8 mouse cellular contexts compared by ENCODE assay signal in genomic region chr13:28988751-28989703, GRCm38 (mm10). TPM values are rescaled to one million over a fixed set of nuclear protein-coding genes. Genes with fewer than 3 reads are reported as not detected.
DNase-seq lines count a peak whose midpoint lies in the region; ATAC-seq and TF ChIP-seq lines count a peak whose summit lies in the region.
"Had no signal": no experiment of that assay in that cellular context is flagged by ENCODE, and none has a peak within 500 bp of the region (broad histone marks: within the 10 kb centered on the region; RNA-seq: fewer than 3 reads in every experiment).

No protein-coding gene starts in this region.

- H3K4me2 ChIP-seq in lung, embryonic 16.5 days (ENCODE audit: low read depth, low read length): peak overlapping the region; percentile 27; the same call in 1 of the 2 replicates
- H3K4me2 ChIP-seq: hindbrain, embryonic 13.5 days had no signal

- no peaks in the 10 kb centered on the region for H3K27me3 ChIP-seq in ES-Bruce4 (ENCODE audit: control insufficient read depth, insufficient read depth, low read length, poor library complexity, severe bottlenecking)
- no peaks in the 10 kb centered on the region for H3K27me3 ChIP-seq in lung, embryonic 16.5 days (ENCODE audit: control insufficient read depth, insufficient read depth, low read depth, low read length)
- H3K27me3 ChIP-seq: hindbrain, embryonic 13.5 days had no signal

- peak; percentile 38; the same call in 1 of the 2 replicates for TF ChIP-seq EP300 in ES-Bruce4 (IDR thresholded peaks at IDR 0.05; ENCODE audit: insufficient read depth, low read depth, low read length)

- no peak for TF ChIP-seq POLR2A in ES-Bruce4 (IDR thresholded peaks at IDR 0.05; ENCODE audit: insufficient read depth, low read length)

- no peak overlapping the region for H3K4me3 ChIP-seq in ES-Bruce4 (ENCODE audit: low read depth, low read length)
- H3K4me3 ChIP-seq in lung, embryonic 16.5 days (ENCODE audit: low read length): no peak overlapping the region
- H3K4me3 ChIP-seq: hindbrain, embryonic 13.5 days had no signal

- no peaks in the 10 kb centered on the region for H3K9me3 ChIP-seq in ES-Bruce4 (replicated peaks; ENCODE audit: control insufficient read depth, insufficient read depth, low read length, poor library complexity, severe bottlenecking)
- no peaks in the 10 kb centered on the region for H3K9me3 ChIP-seq in lung, embryonic 16.5 days (ENCODE audit: control insufficient read depth, low read length)
- H3K9me3 ChIP-seq: hindbrain, embryonic 13.5 days had no signal

- WGBS in lung, embryonic 16.5 days: 34% methylated on average over 16 of the region's 16 CpGs

- no peak for TF ChIP-seq CTCF in ES-Bruce4 (IDR thresholded peaks at IDR 0.05; ENCODE audit: low read depth, low read length)

- H3K36me3 ChIP-seq in ES-Bruce4 (ENCODE audit: control insufficient read depth, insufficient read depth, low read length, poor library complexity, severe bottlenecking): no peaks in the 10 kb centered on the region
- no peaks in the 10 kb centered on the region for H3K36me3 ChIP-seq in lung, embryonic 16.5 days (ENCODE audit: control insufficient read depth, insufficient read depth, low read length)
- H3K36me3 ChIP-seq: hindbrain, embryonic 13.5 days had no signal

- peak; percentile 72 for ATAC-seq in lung, embryonic 16.5 days (ENCODE audit: low read depth)
- ATAC-seq in inflammation-experienced regulatory T-cells, adult 6 months: no peak

- DNase-seq in adipocyte (ENCODE audit: low spot score): peak; percentile 8
- DNase-seq in kidney, adult 11 months: peak; percentile 32
- DNase-seq in thymus, postnatal 36 days: no peak
- no peak for DNase-seq in gastrocnemius, adult 18-20 months (ENCODE audit: low spot score)

- H3K9ac ChIP-seq in ES-Bruce4 (ENCODE audit: low read depth, poor library complexity, severe bottlenecking): no peak overlapping the region
- H3K9ac ChIP-seq in lung, embryonic 16.5 days (ENCODE audit: low read length): no peak overlapping the region
- H3K9ac ChIP-seq: hindbrain, embryonic 13.5 days had no signal

- H3K27ac ChIP-seq in ES-Bruce4 (ENCODE audit: insufficient read depth, low read length): peak overlapping the region; percentile 64
- peak overlapping the region; percentile 85 for H3K27ac ChIP-seq in lung, embryonic 16.5 days (ENCODE audit: low read length)
- H3K27ac ChIP-seq: hindbrain, embryonic 13.5 days had no signal

- H3K4me1 ChIP-seq in ES-Bruce4 (ENCODE audit: control insufficient read depth, insufficient read depth, low read length): no peaks in the 10 kb centered on the region
- H3K4me1 ChIP-seq in lung, embryonic 16.5 days (replicated peaks; ENCODE audit: control insufficient read depth, insufficient read depth, low read length): peaks cover 28% of the 10 kb centered on the region

RNA-seq across cellular contexts. Expression of gene Sox4, which starts 35.5 kb away (rescaled TPM):
- polyA plus RNA-seq in ES-Bruce4 (2011; ENCODE audit: insufficient read depth, insufficient read length, low read depth, missing spikeins): 31.3 and 32.6 TPM in 2 replicates
- 25.8 and 38.5 TPM in 2 replicates for polyA plus RNA-seq in lung, embryonic 16.5 days (2015; fragmentation: Nextera tagmentation; extraction: Ambion mirVana)
- under 1 TPM in 2 of 3 experiments, not detected in 1; 0.08 to 0.15 TPM for polyA plus RNA-seq in inflammation-experienced regulatory T-cells, adult 6 months (2017; shearing (Covaris generic))
- 10 to 100 TPM in 1 of 2 experiments, 1 to 10 TPM in 1; 1.7 to 11.8 TPM for total RNA-seq in gastrocnemius, adult 18-20 months (2021)

Comparison
In these comparisons a context has a peak if more than half of its experiments do, and no peak if none do; other contexts are left out.
1. DNase-seq: peak in adipocyte (single experiment) and kidney, adult 11 months (single experiment); none in thymus, postnatal 36 days (0 of 2) and gastrocnemius, adult 18-20 months (single experiment).
2. RNA of gene Sox4, which starts 35.5 kb away (polyA plus RNA-seq): 25.8 to 38.5 TPM in lung, embryonic 16.5 days and 31.3 to 32.6 TPM in ES-Bruce4; 0.08 to 0.15 TPM in inflammation-experienced regulatory T-cells, adult 6 months; every median in the first group is over 10 times any median in the second.